Mouse (Mus musculus): ENCODE measurements around the gene Dtwd1.

- TF ChIP-seq CTCF (IDR thresholded peaks at IDR 0.05; ENCODE audit: extremely low read depth, insufficient read depth, insufficient read length, insufficient replicate concordance) (no peak), POLR2A (IDR thresholded peaks at IDR 0.05; ENCODE audit: low read depth, low read length) (no peak)
These were observed 47.0 kb downstream of the Dtwd1 start for GRCm38 (mm10) chr2:126198971-126199370.
